In the genomic region with DNA sequence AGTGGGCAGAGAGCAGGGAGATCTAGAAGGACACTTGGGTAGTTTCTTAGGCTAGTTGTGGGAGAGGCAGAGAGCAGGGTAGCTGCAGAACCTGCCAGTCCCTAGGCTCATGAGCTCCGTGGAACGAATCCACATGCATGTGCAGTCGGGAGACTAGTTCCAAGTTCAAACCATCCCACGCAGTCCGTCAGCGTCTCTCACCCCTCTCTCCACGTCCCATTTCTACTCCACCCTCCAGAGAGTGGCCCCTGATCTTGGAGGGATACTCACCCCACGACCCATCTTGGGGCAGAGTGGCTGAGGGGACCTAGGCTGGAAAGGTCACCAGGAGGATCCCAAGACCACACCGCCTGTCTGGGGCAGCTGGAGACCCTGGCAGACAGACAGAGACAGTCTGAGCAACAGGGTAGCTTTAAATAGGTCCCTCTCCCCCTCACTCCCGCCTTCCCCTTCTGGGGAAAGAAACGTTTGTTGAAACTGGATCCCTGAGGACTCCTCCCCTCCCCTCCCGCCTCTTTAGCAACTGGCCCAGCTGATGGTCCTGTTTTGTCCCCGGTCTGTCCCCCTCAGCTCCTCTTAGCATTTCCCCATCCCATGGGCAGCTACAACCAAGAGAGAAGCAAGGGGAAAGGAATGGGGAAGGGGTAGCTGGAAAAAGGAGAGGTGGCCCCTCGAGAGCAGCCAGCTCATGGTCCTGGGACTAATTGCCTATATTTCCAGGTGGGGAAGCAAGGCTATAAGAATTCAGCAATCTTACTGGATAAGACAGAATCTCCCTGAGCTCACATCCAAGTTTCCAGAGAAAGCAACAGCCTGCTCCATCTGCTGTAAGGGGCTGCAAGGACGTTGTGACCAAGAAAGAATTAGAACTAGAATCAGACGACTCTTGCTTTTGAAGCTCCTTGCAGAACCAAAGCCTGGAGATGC, we compare ENCODE assay signal across 8 mouse cellular contexts. TPM values are rescaled to one million over a fixed set of nuclear protein-coding genes. Genes with fewer than 3 reads are reported as not detected.
DNase-seq lines count a peak whose midpoint lies in the region; ATAC-seq and TF ChIP-seq lines count a peak whose summit lies in the region.

A gene (minus strand): TSS at position 454 of the 927 bp plus-strand sequence.

- DNase-seq in ES-E14 (ENCODE audit: low read depth, low spot score) = no peak
- peak; percentile 57 for DNase-seq in adrenal gland, postnatal 14 days
- peak in 1 of 2 experiments; percentile 73 for DNase-seq in frontal cortex, adult 2 months (ENCODE audit: extremely low spot score in 1 of 2, low spot score in 1 of 2)
- DNase-seq in heart, postnatal 36 days = peak; percentile 74 to 82
- peak in 1 of 2 experiments; percentile 71 for DNase-seq in left cerebral cortex, postnatal 36 days (ENCODE audit: low spot score in 2 of 2)

- H3K36me3 ChIP-seq in ES-E14 (ENCODE audit: control insufficient read depth, insufficient read depth, low read length, poor library complexity, severe bottlenecking) = no peaks in the 10 kb centered on the region
- H3K36me3 ChIP-seq in midbrain, embryonic 16.5 days (ENCODE audit: control insufficient read depth, insufficient read depth, low read length) = no peaks in the 10 kb centered on the region

- in situ Hi-C loops in ES-E14 (cut with MboI; ENCODE audit: low sequenced_read_pairs in 2 of 2, unreplicated experiment in 2 of 2) = no loop called here

- H3K4me1 ChIP-seq in ES-E14 (ENCODE audit: control insufficient read depth in 2 of 2, insufficient read depth in 2 of 2, low read length in 2 of 2, poor library complexity in 1 of 2) = peaks cover 5 to 26% of the 10 kb centered on the region in 2 experiments; a peak in 3 of 4 replicates
- peaks cover 9% of the 10 kb centered on the region for H3K4me1 ChIP-seq in midbrain, embryonic 16.5 days (ENCODE audit: control insufficient read depth, insufficient read depth, low read length)

- peak within 1 kb of the TSS; percentile 33 for H3K4me2 ChIP-seq in midbrain, embryonic 16.5 days (ENCODE audit: low read length)

- H3K4me3 ChIP-seq in ES-E14 (ENCODE audit: insufficient read depth in 1 of 2, low read depth in 1 of 2, low read length in 2 of 2, poor library complexity in 1 of 2, severe bottlenecking in 1 of 2) = no peak within 1 kb of the TSS
- peak within 1 kb of the TSS; percentile 30 for H3K4me3 ChIP-seq in midbrain, embryonic 16.5 days (ENCODE audit: low read depth, low read length)

- 0 out of 2 replicates have a peak within 1 kb of the TSS, but pooled peaks have one; percentile 36 for H3K9ac ChIP-seq in ES-E14 (ENCODE audit: insufficient read depth, low read depth, low read length, poor library complexity, severe bottlenecking)
- H3K9ac ChIP-seq in midbrain, embryonic 16.5 days (ENCODE audit: low read depth, low read length) = peak within 1 kb of the TSS; percentile 31; the same call in 1 of the 2 replicates

- no peaks in the 10 kb centered on the region for H3K9me3 ChIP-seq in ES-E14 (ENCODE audit: control insufficient read depth, insufficient read depth, low read depth, low read length)
- no peaks in the 10 kb centered on the region for H3K9me3 ChIP-seq in midbrain, embryonic 16.5 days (replicated peaks; ENCODE audit: control insufficient read depth, low read length, poor library complexity, severe bottlenecking)

- H3K27ac ChIP-seq in ES-E14 (ENCODE audit: insufficient read depth, low read depth, low read length, poor library complexity, severe bottlenecking) = no peak within 1 kb of the TSS
- H3K27ac ChIP-seq in midbrain, embryonic 16.5 days (ENCODE audit: low read length) = peak within 1 kb of the TSS; percentile 79

- H3K27me3 ChIP-seq in midbrain, embryonic 16.5 days (ENCODE audit: control insufficient read depth, insufficient read depth, low read depth, low read length) = no peaks in the 10 kb centered on the region

- peak; percentile 12; the same call in 1 of the 2 replicates for ATAC-seq in midbrain, embryonic 16.5 days
- ATAC-seq in erythroid progenitor cell, adult 5-6 weeks (replicated peaks; ENCODE audit: low FRiP score, poor library complexity, severe bottlenecking) = no peak
- ATAC-seq in inflammation-experienced regulatory T-cells, adult 6 months = no peak

- 13% methylated on average over 16 of the region's 16 CpGs for WGBS in midbrain, embryonic 16.5 days

- intact Hi-C loops in heart, postnatal 36 days (cut with DNase I) = no loop called here
- intact Hi-C loops in left cerebral cortex, postnatal 36 days (cut with DNase I) = no loop called here

TF ChIP-seq in ES-E14, 5 proteins besides CTCF, POLR2A, EP300 and RAD21:
- TF ChIP-seq ZNF384 (IDR thresholded peaks at IDR 0.05; ENCODE audit: low read depth, low read length) (no peak), HCFC1 (IDR thresholded peaks at IDR 0.05; ENCODE audit: borderline replicate concordance, insufficient read depth, low read length) (no peak), MAFK (IDR thresholded peaks at IDR 0.05; ENCODE audit: insufficient read depth, low read depth, low read length) (no peak), CHD2 (IDR thresholded peaks at IDR 0.05; ENCODE audit: low read depth, low read length) (no peak), ZC3H11A (IDR thresholded peaks at IDR 0.05; ENCODE audit: borderline replicate concordance, low read depth, low read length) (no peak)

RNA-seq across cellular contexts. Expression of the gene that starts here (rescaled TPM):
- total RNA-seq in ES-E14 (2012; rRNA removed) = 0.31 and 0.48 TPM in 2 replicates
- total RNA-seq in adrenal gland, postnatal 14 days (2021) = 315 and 342 TPM in 2 replicates
- polyA plus RNA-seq in frontal cortex, adult 2 months (2012; rRNA removed) = 495 and 562 TPM in 2 replicates
- total RNA-seq in heart, postnatal 36 days (2021) = 100 to 1,000 TPM; 604 to 624 TPM
- total RNA-seq in left cerebral cortex, postnatal 36 days (2021) = 100 to 1,000 TPM; 590 to 654 TPM
- 53.2 and 69.0 TPM in 2 replicates for polyA plus RNA-seq in midbrain, embryonic 16.5 days (2015; fragmentation: Nextera tagmentation; extraction: Ambion mirVana)
- total RNA-seq in erythroid progenitor cell, adult 5-6 weeks (2015; ENCODE audit: low replicate concordance) = not detected in 2 replicates
- total RNA-seq in erythroid progenitor cell, adult 5-6 weeks (2017; ENCODE audit: low replicate concordance) = not detected in 2 replicates
- under 1 TPM in 2 of 3 experiments, not detected in 1; 0.12 to 0.52 TPM for polyA plus RNA-seq in inflammation-experienced regulatory T-cells, adult 6 months (2017; shearing (Covaris generic))

Comparison
In these comparisons a context has a peak if more than half of its experiments do, and no peak if none do; other contexts are left out.
1. RNA of the gene that starts here (total RNA-seq): 590 to 654 TPM in left cerebral cortex, postnatal 36 days, 604 to 624 TPM in heart, postnatal 36 days and 315 to 342 TPM in adrenal gland, postnatal 14 days; 0.31 to 0.48 TPM in ES-E14 and not detected in erythroid progenitor cell, adult 5-6 weeks; every median in the first group is over 100 times any median in the second.
2. RNA of the gene that starts here (polyA plus RNA-seq): 495 to 562 TPM in frontal cortex, adult 2 months and 53.2 to 69.0 TPM in midbrain, embryonic 16.5 days; 0.12 to 0.52 TPM in inflammation-experienced regulatory T-cells, adult 6 months; every median in the first group is over 10 times any median in the second.